Mouse (Mus musculus): ENCODE data around the gene Pdk2.

- no peak for TF ChIP-seq CTCF (IDR thresholded peaks at IDR 0.05; ENCODE audit: low read depth)
- TF ChIP-seq EP300 (IDR thresholded peaks at IDR 0.05; ENCODE audit: low read depth) = no peak
Observed at GRCm38 (mm10) chr11:95026090-95026542, 15.0 kb downstream of the Pdk2 start.
